Mouse (Mus musculus) cerebellum, adult 11 months (tissue): ENCODE data around the gene Lsm4.

Source experiments
- DNase-seq: peaks from one replicate; pipeline ENCODE4 v3.0.0; 2022

Lsm4 gene

GRCm38 (mm10) chr8:70673079-70673856, at the start of gene Lsm4:
Gene Lsm4, plus strand, starts transcription at chr8:70673248.
- DNase-seq = peak; percentile 98

DNA sequence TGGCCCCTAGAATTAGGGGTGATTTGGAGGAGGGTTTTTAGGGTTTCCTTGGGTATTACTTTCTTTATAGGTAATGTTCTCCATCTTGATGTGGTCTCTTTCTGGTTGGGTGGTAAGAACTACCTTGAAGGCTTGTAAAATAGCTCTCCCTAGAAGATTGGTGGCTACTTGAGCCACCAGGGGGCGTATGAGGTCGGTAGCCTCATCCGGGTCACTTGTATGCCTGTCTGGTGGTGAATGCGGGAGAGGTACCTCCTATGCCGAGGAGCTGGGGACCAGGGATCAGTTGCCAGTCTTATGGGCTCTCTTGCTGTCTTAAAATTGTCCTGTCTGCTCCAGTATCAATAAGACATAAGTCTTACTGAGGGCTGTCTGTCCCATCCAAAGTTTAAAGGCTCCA, 47.9 kb upstream of the Lsm4 start:
- no peak for DNase-seq

DNA sequence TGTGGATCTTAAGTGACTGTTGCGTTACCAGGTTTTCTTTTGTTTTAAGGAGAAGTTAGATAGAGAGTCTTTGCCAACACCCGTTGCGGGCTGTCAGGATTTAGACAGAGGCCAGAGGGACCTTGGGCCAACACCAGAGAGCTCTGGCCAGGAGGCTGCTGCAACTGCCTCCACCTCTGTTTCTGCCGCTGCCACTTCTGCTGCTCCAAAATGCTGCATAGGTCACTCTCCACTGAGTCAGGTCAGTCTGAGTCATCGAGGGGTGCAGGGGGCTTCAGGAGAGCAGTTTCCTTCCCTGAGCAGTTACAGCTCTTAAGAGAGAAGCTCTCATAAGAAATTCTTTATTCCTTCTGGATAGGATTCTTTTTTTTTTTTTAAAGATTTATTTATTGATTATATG, 46.0 kb upstream of the Lsm4 start:
- DNase-seq = no peak

DNA sequence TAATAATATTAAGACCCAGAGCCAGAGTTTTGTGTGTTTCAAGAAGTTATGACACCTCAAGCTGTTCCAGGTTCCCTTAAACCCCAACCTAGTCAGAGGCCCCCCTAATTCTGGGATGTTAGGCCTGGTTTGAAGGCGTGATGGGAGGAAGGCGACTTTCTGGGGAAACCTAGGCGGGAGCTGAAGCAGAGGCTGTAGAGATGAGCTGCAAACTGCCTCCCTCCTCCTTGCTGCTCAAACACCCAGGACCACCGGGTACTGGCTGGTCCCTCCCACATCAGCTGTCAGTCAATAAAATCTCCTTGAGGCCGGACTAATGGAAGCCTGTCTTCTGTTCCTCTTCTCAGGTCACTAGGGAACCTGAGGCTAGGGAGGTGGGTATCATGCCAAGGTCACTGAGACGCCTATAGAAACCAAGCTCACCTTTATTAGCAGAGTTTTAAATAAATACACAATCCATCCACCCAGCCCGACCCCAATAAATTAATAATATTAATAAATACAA, 44.0 kb upstream of the Lsm4 start:
- no peak for DNase-seq

- DNase-seq = peak; percentile 92
These were observed 43.2 kb upstream of the Lsm4 start for GRCm38 (mm10) chr8:70629574-70630531.

DNA sequence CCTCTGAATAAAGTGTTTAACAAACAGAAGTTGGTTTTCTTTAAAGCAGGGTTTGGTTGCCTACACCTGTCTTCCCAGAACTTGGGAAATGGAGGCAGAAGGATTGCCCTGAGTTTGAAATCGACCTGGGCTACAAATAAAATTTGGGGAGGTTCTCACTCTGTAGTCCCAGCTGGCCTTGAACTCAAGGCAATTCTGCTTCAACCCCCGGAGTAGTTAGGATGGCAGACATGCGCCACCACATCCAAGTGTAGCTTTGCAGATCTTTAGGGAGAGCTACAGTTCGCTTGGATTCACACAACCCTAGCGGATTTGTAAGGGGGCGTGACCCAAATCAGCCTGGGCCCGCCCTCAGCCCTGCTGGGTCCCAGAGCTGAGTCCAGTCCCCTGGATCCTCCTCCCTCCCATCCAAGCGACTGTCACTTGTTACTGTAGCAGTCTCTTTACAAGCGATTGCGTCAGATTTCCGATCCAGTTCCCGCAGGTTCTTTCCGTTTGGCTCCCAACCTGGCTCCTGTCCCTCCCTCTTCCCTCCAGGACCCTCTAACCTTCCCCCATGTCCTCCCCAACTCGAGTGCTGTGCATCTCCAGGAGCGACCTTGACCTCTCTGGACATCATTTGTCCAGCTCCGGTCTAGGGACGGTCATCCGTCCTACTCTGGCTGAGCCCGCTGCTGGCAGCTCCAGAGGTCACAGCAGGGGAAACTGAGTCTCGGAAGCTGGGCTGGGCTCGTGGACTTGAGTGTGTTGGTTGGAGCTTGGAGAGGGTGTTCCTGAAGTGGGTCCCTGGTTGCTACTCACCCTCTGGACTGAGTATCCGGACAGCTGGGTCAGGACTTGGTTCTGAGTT, 42.3 kb upstream of the Lsm4 start:
- no peak for DNase-seq

DNA sequence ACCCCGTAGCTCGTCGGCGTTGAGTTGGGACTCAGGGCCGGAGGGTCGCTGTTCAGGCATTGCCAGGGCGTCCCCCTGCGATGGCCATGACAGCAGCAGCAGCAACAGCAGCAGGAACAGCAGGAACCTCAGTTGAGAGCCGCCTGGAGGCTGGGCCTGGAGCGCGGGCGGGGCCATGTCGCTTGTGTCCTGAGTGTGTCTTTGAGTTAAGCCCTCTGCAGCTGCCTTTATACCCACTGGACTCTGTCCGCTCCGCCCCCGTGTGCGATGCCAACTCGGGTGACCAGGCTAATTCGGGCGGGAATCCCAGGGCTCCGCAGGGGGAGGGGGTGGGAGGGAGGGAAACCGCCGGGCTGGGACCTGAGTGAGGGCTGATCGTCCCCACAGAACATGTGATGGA, 41.6 kb upstream of the Lsm4 start:
- DNase-seq = no peak

- DNase-seq = no peak
These were observed 40.6 kb upstream of the Lsm4 start, which contains the start of gene Gdf15 for GRCm38 (mm10) chr8:70632346-70632892. Gene Gdf15, minus strand, starts transcription at chr8:70632456.

- no peak for DNase-seq
These were observed 39.0 kb upstream of the Lsm4 start for GRCm38 (mm10) chr8:70634066-70634465.

GRCm38 (mm10) chr8:70635527-70635926, 37.5 kb upstream of the Lsm4 start:
- no peak for DNase-seq

DNA sequence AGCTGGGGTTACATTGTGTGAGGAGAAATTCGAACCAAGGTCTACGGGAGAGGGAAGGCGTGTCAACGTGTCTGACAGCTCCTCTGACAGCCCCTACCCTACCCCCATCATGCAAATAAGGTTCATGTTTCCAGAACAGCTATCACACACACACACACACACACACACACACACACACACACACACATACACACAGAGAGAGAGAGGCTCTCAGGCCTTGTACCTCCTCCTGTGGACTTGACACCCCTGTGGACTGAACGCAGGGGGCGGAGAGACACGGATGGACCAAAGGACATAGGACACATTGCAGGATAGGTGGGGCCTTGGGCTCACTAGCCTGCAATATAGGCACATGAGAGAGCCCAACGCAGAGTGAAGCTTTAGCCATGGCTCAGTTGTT, 36.2 kb upstream of the Lsm4 start:
- no peak for DNase-seq

- DNase-seq = no peak
These were observed 34.3 kb upstream of the Lsm4 start for GRCm38 (mm10) chr8:70638752-70639151.

GRCm38 (mm10) chr8:70643019-70643418, 30.0 kb upstream of the Lsm4 start:
- no peak for DNase-seq

GRCm38 (mm10) chr8:70644065-70644464, 29.0 kb upstream of the Lsm4 start:
- DNase-seq = no peak

DNA sequence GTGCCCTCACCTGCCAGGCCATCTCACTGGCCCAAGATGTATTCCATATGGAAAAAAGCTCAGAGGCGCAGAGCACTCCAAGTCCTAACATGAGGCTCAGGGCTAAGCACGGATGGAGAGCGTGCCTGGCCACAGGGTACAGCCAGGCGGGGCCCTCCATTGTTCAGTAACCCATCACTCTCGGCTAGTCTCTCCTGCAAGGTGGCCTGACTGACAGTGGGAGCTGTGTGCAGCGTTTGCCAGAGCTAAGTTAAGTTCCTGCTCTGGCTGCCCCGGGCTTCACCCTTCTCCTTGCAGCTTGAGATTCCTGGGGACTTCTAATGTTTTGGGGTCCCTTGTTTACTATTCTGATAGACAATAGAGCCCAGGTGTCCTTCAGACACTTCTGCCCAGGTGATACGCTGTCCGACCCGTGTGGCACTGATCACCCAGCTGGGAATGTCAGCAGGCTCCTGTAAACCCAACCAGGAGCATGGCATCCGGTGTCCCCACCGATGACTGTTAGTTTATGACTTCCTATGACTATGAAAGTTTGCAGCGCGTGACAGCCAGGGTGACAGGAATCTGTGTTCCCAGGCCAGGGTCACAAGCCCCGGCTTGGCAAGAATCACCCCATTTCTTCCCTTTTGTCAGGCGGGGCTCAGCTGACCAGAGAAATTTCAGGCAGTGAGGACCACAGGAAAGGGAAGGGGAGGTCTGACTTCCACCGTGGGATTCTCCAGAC, 27.4 kb upstream of the Lsm4 start:
- no peak for DNase-seq

GRCm38 (mm10) chr8:70646369-70646768, 26.7 kb upstream of the Lsm4 start:
- DNase-seq = no peak

DNA sequence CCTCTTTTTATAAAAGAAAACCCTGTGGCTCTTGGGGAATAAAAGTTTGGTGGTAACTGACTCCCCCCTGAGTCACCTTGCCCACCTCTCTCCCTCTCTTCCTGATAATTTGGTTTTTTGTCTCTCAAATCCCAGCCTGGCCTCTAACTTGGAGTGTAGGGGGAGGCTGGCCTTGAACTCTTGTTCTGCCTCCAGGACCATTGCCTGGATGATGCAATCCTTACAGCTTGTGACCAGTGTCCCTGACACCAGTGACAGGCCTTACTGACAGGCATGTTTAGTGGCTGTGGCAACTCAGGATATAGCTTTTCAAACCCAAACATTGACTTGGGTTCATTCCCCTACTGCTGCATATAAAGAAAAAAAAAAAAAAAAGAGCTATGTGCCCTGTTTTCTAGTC, 26.3 kb upstream of the Lsm4 start:
- no peak for DNase-seq

- no peak for DNase-seq
These were observed 25.5 kb upstream of the Lsm4 start for GRCm38 (mm10) chr8:70647343-70648163.

GRCm38 (mm10) chr8:70648164-70648442, 24.9 kb upstream of the Lsm4 start:
- no peak for DNase-seq

- no peak for DNase-seq
These were observed 24.1 kb upstream of the Lsm4 start for GRCm38 (mm10) chr8:70648921-70649320.

DNA sequence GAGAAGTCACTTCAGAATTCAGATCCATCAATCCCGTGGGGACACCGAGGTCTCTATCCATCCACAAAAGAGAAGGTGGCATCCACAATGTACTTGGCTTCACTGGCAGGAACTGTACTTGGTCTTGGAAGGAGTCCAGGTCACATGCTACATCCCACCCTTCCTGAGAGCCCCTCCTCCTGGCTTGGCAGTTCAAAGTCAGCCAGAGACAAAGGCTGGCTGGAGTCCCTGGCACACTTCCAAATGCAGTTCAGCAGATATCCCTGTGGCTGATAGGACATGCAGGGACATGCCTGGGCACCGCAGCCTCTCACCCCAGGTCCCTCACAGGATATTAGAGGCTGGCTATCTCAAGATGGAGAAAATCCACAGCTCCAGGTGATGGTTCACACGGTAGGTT, 23.7 kb upstream of the Lsm4 start:
- peak; percentile 37 for DNase-seq
